Mouse (Mus musculus) gastrocnemius, postnatal 4 days (tissue): ENCODE results near the gene Fam216a. TPM values are rescaled to one million over a fixed set of nuclear protein-coding genes. Genes with fewer than 3 reads are reported as not detected.
"Not testable (repeated sequence)": the region's sequence is repeated elsewhere in the genome, so short reads cannot be mapped to it uniquely, and the experiment has no call there.

Experiments
- DNase-seq, 2 experiments: peaks; one replicate each; pipeline ENCODE4 v3.0.0; 2021 to 2022; ENCODE audit warnings: low spot score in 2 of 2, mixed read lengths in 2 of 2
- long read RNA-seq, 2 experiments: library from polyadenylated mRNA; stranded (forward); transcript quantifications; one replicate each; pipeline ENCODE4 v2.0.0; 2021
- total RNA-seq, 2 experiments: library from RNA; stranded (reverse); gene quantifications; 2 replicates each; pipeline ENCODE4 v1.2.3; 2021

Gene Fam216a
- 10 to 100 TPM; 16.9 to 18.3 TPM for total RNA-seq
- long read RNA-seq, experiment 1, transcript Fam216a-201 (7 exons, 1,388 nt): major isoform, 23 of 23 reads
- long read RNA-seq, experiment 1, partial matches to known transcripts: 0 of 23 reads
- long read RNA-seq, experiment 1, other reads (novel, unspliced or antisense): 0 of 23 reads
- long read RNA-seq, experiment 2, transcript Fam216a-201 (7 exons, 1,388 nt): major isoform, 18 of 21 reads
- long read RNA-seq, experiment 2, partial matches to known transcripts: 0 of 21 reads
- long read RNA-seq, experiment 2, other reads (novel, unspliced or antisense): 3 of 21 reads

- DNase-seq: peak; percentile 98 to 100
Measured at GRCm38 (mm10) chr5:122372192-122372769, at the start of gene Fam216a. Gene Fam216a, minus strand, starts transcription at chr5:122372364.

GRCm38 (mm10) chr5:122421271-122422068, 49.3 kb upstream of the Fam216a start, which contains the start of gene Anapc7:
Gene Anapc7, plus strand, starts transcription at chr5:122421693.
- no peak for DNase-seq

GRCm38 (mm10) chr5:122420676-122421075, 48.5 kb upstream of the Fam216a start:
- DNase-seq: not testable (repeated sequence)

- DNase-seq: no peak
Measured at GRCm38 (mm10) chr5:122415465-122415864, 43.3 kb upstream of the Fam216a start.

- no peak for DNase-seq
Measured at GRCm38 (mm10) chr5:122414351-122414750, 42.2 kb upstream of the Fam216a start.

- DNase-seq: no peak
Measured at GRCm38 (mm10) chr5:122412826-122413225, 40.7 kb upstream of the Fam216a start.

GRCm38 (mm10) chr5:122411892-122412291, 39.7 kb upstream of the Fam216a start:
- no peak for DNase-seq

GRCm38 (mm10) chr5:122409692-122410645, 37.8 kb upstream of the Fam216a start:
- no peak for DNase-seq

GRCm38 (mm10) chr5:122405537-122405936, 33.4 kb upstream of the Fam216a start:
- no peak for DNase-seq

- no peak for DNase-seq
Measured at GRCm38 (mm10) chr5:122403362-122403761, 31.2 kb upstream of the Fam216a start.

GRCm38 (mm10) chr5:122402772-122403171, 30.6 kb upstream of the Fam216a start:
- DNase-seq: no peak

- no peak for DNase-seq
Measured at GRCm38 (mm10) chr5:122402160-122402559, 30.0 kb upstream of the Fam216a start.

- peak; percentile 35 to 67 for DNase-seq
Measured at GRCm38 (mm10) chr5:122401303-122401640, 29.1 kb upstream of the Fam216a start.

GRCm38 (mm10) chr5:122400628-122401302, 28.6 kb upstream of the Fam216a start:
- no peak for DNase-seq

- no peak for DNase-seq
Measured at GRCm38 (mm10) chr5:122399871-122400270, 27.7 kb upstream of the Fam216a start.

- no peak for DNase-seq
Measured at GRCm38 (mm10) chr5:122397495-122397894, 25.3 kb upstream of the Fam216a start.

- no peak for DNase-seq
Measured at GRCm38 (mm10) chr5:122396791-122397190, 24.6 kb upstream of the Fam216a start.

- peak; percentile 68 for DNase-seq
Measured at GRCm38 (mm10) chr5:122393887-122394286, 21.7 kb upstream of the Fam216a start.

- DNase-seq: no peak
Measured at GRCm38 (mm10) chr5:122392227-122393004, 20.3 kb upstream of the Fam216a start.
